Mouse (Mus musculus): ENCODE data around the gene Tmem258. TPM values are rescaled to one million over a fixed set of nuclear protein-coding genes. Genes with fewer than 3 reads are reported as not detected.

Gene Tmem258
- total and polyA plus RNA-seq, 3 experiments: 337 to 354 TPM; not detected in 1

- Histone ChIP-seq H3K9me3 (replicated peaks; ENCODE audit: insufficient read depth, low read length) (no peaks in the 10 kb centered on the region), H3K79me2 (ENCODE audit: control insufficient read depth, insufficient read depth, low read length, poor library complexity) (no peaks in the 10 kb centered on the region), H3K4me3 (ENCODE audit: control insufficient read depth in 1 of 2, insufficient read depth in 1 of 2, low read depth in 2 of 2, low read length in 2 of 2) (no peak overlapping the region), H3K27me3 (ENCODE audit: control insufficient read depth in 1 of 2, insufficient read depth in 2 of 2, low read length in 2 of 2) (no peaks in the 10 kb centered on the region), H3K4me1 (ENCODE audit: control insufficient read depth in 1 of 2, insufficient read depth in 2 of 2, low read length in 2 of 2) (peaks cover 0 to 3% of the 10 kb centered on the region in 2 experiments; a peak in 1 of 4 replicates), H3K36me3 (ENCODE audit: control insufficient read depth in 1 of 2, insufficient read depth in 2 of 2, low read length in 2 of 2) (no peaks in the 10 kb centered on the region), H3K9ac (ENCODE audit: control insufficient read depth, low read depth, low read length, poor library complexity, severe bottlenecking) (no peak overlapping the region), H3K27ac (ENCODE audit: control insufficient read depth, low read depth, low read length) (no peak overlapping the region)
- no peak for TF ChIP-seq RCOR1 (IDR thresholded peaks at IDR 0.05; ENCODE audit: low read depth, low read length)
- no peak for TF ChIP-seq ZKSCAN1 (IDR thresholded peaks at IDR 0.05; ENCODE audit: low read depth, low read length)
- TF ChIP-seq SIN3A (IDR thresholded peaks at IDR 0.05; ENCODE audit: low read length): no peak
- no peak for TF ChIP-seq POLR2AphosphoS2 (IDR thresholded peaks at IDR 0.05; ENCODE audit: low read length)
- no peak for TF ChIP-seq NRF1 (IDR thresholded peaks at IDR 0.05; ENCODE audit: insufficient read depth, low read depth, low read length, poor library complexity, severe bottlenecking)
- no peak for TF ChIP-seq JUND (IDR thresholded peaks at IDR 0.05; ENCODE audit: low read depth, low read length)
- TF ChIP-seq GABPA (IDR thresholded peaks at IDR 0.05; ENCODE audit: low read depth, low read length): no peak
- TF ChIP-seq MEF2A (IDR thresholded peaks at IDR 0.05; ENCODE audit: extremely low read depth, insufficient replicate concordance, low read depth, low read length, poor library complexity, severe bottlenecking): no peak
- TF ChIP-seq RAD21 (IDR thresholded peaks at IDR 0.05; ENCODE audit: low read depth, low read length): no peak
- TF ChIP-seq GATA1 (IDR thresholded peaks at IDR 0.05; ENCODE audit: low read depth, low read length): no peak
- no peak for TF ChIP-seq MYC (IDR thresholded peaks at IDR 0.05; ENCODE audit: low read depth, low read length)
- TF ChIP-seq UBTF (IDR thresholded peaks at IDR 0.05; ENCODE audit: borderline replicate concordance, insufficient read depth, low read depth, low read length): no peak
- TF ChIP-seq MAX (IDR thresholded peaks at IDR 0.05; ENCODE audit: low read length): no peak
- TF ChIP-seq EP300 (IDR thresholded peaks at IDR 0.05; ENCODE audit: low read depth in 1 of 2, low read length in 2 of 2): no peak
- TF ChIP-seq MYB (IDR thresholded peaks at IDR 0.05; ENCODE audit: low read depth, low read length): no peak
- TF ChIP-seq MAFK (IDR thresholded peaks at IDR 0.05; ENCODE audit: borderline replicate concordance, low read depth, low read length): no peak
- TF ChIP-seq E2F4 (IDR thresholded peaks at IDR 0.05; ENCODE audit: borderline replicate concordance, low read depth, low read length): no peak
- no peak for TF ChIP-seq ZNF384 (IDR thresholded peaks at IDR 0.05; ENCODE audit: low read depth, low read length)
- no peak for TF ChIP-seq CHD2 (IDR thresholded peaks at IDR 0.05; ENCODE audit: low read length)
- DNase-seq (ENCODE audit: low read depth, low spot score): no peak
These were observed 19.7 kb downstream of the Tmem258 start for GRCm38 (mm10) chr19:10223561-10223960.

- Histone ChIP-seq H3K79me2 (ENCODE audit: control insufficient read depth, insufficient read depth, low read length, poor library complexity) (no peaks in the 10 kb centered on the region), H3K9ac (ENCODE audit: control insufficient read depth, low read depth, low read length, poor library complexity, severe bottlenecking) (no peak overlapping the region), H3K27me3 (ENCODE audit: control insufficient read depth in 1 of 2, insufficient read depth in 2 of 2, low read length in 2 of 2) (no peaks in the 10 kb centered on the region), H3K4me3 (ENCODE audit: control insufficient read depth in 1 of 2, insufficient read depth in 1 of 2, low read depth in 2 of 2, low read length in 2 of 2) (no peak overlapping the region), H3K9me3 (replicated peaks; ENCODE audit: insufficient read depth, low read length) (no peaks in the 10 kb centered on the region), H3K27ac (ENCODE audit: control insufficient read depth, low read depth, low read length) (no peak overlapping the region), H3K4me1 (ENCODE audit: control insufficient read depth in 1 of 2, insufficient read depth in 2 of 2, low read length in 2 of 2) (peaks cover 0 to 3% of the 10 kb centered on the region in 2 experiments; a peak in 1 of 4 replicates), H3K36me3 (ENCODE audit: control insufficient read depth in 1 of 2, insufficient read depth in 2 of 2, low read length in 2 of 2) (no peaks in the 10 kb centered on the region)
- no peak for DNase-seq (ENCODE audit: low read depth, low spot score)
- TF ChIP-seq RCOR1 (IDR thresholded peaks at IDR 0.05; ENCODE audit: low read depth, low read length) (no peak), MYC (IDR thresholded peaks at IDR 0.05; ENCODE audit: low read depth, low read length) (no peak), ZNF384 (IDR thresholded peaks at IDR 0.05; ENCODE audit: low read depth, low read length) (no peak), JUND (IDR thresholded peaks at IDR 0.05; ENCODE audit: low read depth, low read length) (no peak), ETS1 (IDR thresholded peaks at IDR 0.05; ENCODE audit: low read depth, low read length) (no peak), RAD21 (IDR thresholded peaks at IDR 0.05; ENCODE audit: low read depth, low read length) (no peak), MAZ (IDR thresholded peaks at IDR 0.05; ENCODE audit: low read depth, low read length) (no peak), E2F4 (IDR thresholded peaks at IDR 0.05; ENCODE audit: borderline replicate concordance, low read depth, low read length) (no peak), KAT2A (conservative IDR thresholded peaks at IDR 0.05; ENCODE audit: low read depth, low read length) (no peak)
These were observed 21.0 kb downstream of the Tmem258 start for GRCm38 (mm10) chr19:10224637-10225453.
